Mouse (Mus musculus): ENCODE results near the gene Nr5a2. TPM values are rescaled to one million over a fixed set of nuclear protein-coding genes. Genes with fewer than 3 reads are reported as not detected.

Gene Nr5a2
- polyA plus RNA-seq, 1 experiment from 2014 or later = 3.1 TPM

DNA sequence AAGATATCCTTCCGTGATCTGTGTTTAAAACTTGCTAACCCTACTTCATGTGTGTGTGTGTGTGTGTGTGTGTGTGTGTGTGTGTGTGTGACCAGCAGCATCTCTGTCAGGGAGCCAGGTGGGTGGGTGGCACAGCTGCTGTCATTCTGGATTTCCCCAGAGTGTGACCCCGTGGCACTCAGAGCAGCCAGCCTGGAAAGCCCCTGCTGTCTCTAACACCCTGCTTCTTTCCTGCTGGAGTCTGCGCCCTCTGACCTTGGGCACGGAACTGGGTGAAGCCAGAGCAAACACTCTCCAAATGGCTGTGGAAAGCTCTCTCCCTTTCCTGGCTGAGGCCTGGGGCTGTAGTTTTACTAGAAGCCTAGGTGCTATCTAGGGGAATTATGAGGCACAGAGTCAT lies 100.8 kb downstream of the Nr5a2 start:
- no peaks in the 10 kb centered on the region for H3K9me3 ChIP-seq (ENCODE audit: low read length)
- no peaks in the 10 kb centered on the region for H3K36me3 ChIP-seq (replicated peaks; ENCODE audit: insufficient read depth, low read length)
- no peak overlapping the region for H3K4me2 ChIP-seq (ENCODE audit: low read depth, low read length)
- ATAC-seq = peak; percentile 85
- peaks cover 10% of the 10 kb centered on the region; the same call in 1 of the 2 replicates for H3K4me1 ChIP-seq (ENCODE audit: insufficient read depth)
- no peak overlapping the region for H3K4me3 ChIP-seq (ENCODE audit: low read depth, low read length)
- peak; percentile 48 for DNase-seq
- 51% methylated on average over 4 of the region's 4 CpGs for WGBS (ENCODE audit: insufficient replicate concordance)
- H3K27me3 ChIP-seq (ENCODE audit: insufficient read depth, low read length) = no peaks in the 10 kb centered on the region
- H3K27ac ChIP-seq (ENCODE audit: low read depth) = peak overlapping the region; percentile 66
- no peak for TF ChIP-seq CTCF (IDR thresholded peaks at IDR 0.05; ENCODE audit: low read depth)
- no peak for TF ChIP-seq EP300 (IDR thresholded peaks at IDR 0.05; ENCODE audit: low read depth)
- no peak overlapping the region for H3K9ac ChIP-seq (replicated peaks)

DNA sequence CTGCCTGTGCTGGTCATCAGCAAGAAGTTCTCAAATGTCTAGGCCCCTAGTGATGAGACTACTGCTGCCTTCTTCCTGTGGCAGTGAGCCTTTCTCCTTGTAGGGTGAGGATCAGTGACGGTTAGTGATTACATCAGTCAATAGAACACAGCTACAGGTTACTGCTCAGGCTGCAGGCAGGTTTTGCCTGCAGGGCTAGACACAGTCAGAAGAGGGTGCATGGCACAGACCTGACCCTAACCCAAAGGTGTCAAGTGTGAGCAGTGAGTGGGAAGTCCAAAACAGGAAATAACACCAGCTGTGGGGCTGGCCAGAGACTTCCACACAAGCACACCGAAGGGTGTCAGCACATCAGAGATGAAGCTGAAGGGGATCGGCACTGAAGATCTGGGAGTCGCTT lies 101.5 kb downstream of the Nr5a2 start:
- no peak for ATAC-seq
- Histone ChIP-seq H3K4me1 (ENCODE audit: insufficient read depth) (peaks cover 10% of the 10 kb centered on the region; the same call in 1 of the 2 replicates), H3K27me3 (ENCODE audit: insufficient read depth, low read length) (no peaks in the 10 kb centered on the region), H3K4me2 (ENCODE audit: low read depth, low read length) (no peak overlapping the region), H3K9ac (replicated peaks) (no peak overlapping the region), H3K27ac (ENCODE audit: low read depth) (0 out of 2 replicates have a peak overlapping the region, but pooled peaks have one; percentile 2), H3K9me3 (ENCODE audit: low read length) (no peaks in the 10 kb centered on the region), H3K36me3 (replicated peaks; ENCODE audit: insufficient read depth, low read length) (no peaks in the 10 kb centered on the region), H3K4me3 (ENCODE audit: low read depth, low read length) (no peak overlapping the region)
- no peak for DNase-seq
- 48% methylated on average over 4 of the region's 4 CpGs for WGBS (ENCODE audit: insufficient replicate concordance)
- TF ChIP-seq CTCF (IDR thresholded peaks at IDR 0.05; ENCODE audit: low read depth) = no peak
- TF ChIP-seq EP300 (IDR thresholded peaks at IDR 0.05; ENCODE audit: low read depth) = no peak

DNA sequence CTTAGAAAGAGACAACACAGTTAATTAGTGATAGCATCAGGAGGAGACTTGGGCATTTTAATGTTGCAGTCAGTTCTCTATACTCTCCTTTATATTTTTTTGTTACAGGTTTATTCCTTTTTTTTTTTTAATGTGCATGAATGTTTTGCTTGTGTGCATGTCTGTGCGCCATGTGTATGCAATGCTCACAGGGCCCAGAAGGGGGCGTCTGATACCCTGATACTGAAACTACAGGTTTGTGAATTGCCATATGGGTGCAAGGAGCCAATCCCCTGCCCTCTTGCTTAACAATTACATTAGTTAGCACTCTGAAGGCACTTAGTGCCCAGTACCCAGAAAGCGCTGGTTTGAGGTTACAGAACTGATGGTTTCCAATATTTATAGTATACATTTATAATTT lies 104.1 kb downstream of the Nr5a2 start:
- WGBS (ENCODE audit: insufficient replicate concordance) = 74% methylated on average over 3 of the region's 3 CpGs
- H3K4me2 ChIP-seq (ENCODE audit: low read depth, low read length) = no peak overlapping the region
- no peaks in the 10 kb centered on the region for H3K36me3 ChIP-seq (replicated peaks; ENCODE audit: insufficient read depth, low read length)
- ATAC-seq (no peak), DNase-seq (no peak)
- H3K9me3 ChIP-seq (ENCODE audit: low read length) = no peaks in the 10 kb centered on the region
- no peak for TF ChIP-seq EP300 (IDR thresholded peaks at IDR 0.05; ENCODE audit: low read depth)
- TF ChIP-seq CTCF (IDR thresholded peaks at IDR 0.05; ENCODE audit: low read depth) = peak; percentile 37
- no peak overlapping the region for H3K4me3 ChIP-seq (ENCODE audit: low read depth, low read length)
- no peak overlapping the region for H3K27ac ChIP-seq (ENCODE audit: low read depth)
- no peak overlapping the region for H3K9ac ChIP-seq (replicated peaks)
- H3K4me1 ChIP-seq (ENCODE audit: insufficient read depth) = peaks cover 10% of the 10 kb centered on the region; the same call in 1 of the 2 replicates
- H3K27me3 ChIP-seq (ENCODE audit: insufficient read depth, low read length) = no peaks in the 10 kb centered on the region

DNA sequence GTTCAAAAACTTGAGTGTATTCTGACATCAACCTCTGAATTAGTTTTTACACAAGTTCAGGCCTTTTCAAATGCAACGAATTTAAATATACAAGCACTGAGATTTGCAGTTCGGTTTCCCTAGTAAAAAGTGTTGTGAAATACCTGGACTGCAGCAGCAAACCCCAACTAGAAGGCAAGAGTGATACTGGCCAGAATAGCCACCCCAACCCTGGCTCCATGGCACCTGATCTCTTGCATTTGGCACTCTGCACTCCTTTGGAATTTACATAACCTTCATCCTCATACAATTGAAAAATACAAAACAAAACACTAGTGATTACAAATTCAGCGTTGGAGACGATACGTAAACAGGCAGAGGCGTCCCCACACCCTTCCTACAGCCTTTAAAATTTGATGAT lies 111.5 kb downstream of the Nr5a2 start:
- no peak for ATAC-seq
- no peak for TF ChIP-seq EP300 (IDR thresholded peaks at IDR 0.05; ENCODE audit: low read depth)
- TF ChIP-seq CTCF (IDR thresholded peaks at IDR 0.05; ENCODE audit: low read depth) = no peak

DNA sequence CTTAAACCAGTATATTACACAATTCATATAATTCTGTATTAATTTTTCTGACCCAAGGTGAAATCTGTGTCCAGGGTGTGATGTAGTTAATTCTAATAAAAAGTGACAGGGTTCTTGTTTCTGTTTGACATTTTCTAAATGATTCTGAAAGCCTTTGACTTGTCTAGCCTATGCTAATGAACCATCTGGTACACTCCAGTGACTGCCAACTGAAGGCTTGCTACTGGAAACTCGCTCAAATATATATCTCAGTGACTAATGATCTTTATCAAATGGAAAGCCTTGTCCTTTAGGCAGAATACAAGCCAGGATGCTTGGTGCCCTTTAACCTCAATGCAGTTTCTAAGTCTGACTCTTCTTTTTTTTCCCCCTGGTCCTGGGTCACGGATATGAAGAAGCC lies 114.2 kb downstream of the Nr5a2 start:
- no peaks in the 10 kb centered on the region for H3K4me1 ChIP-seq (ENCODE audit: insufficient read depth)
- no peak overlapping the region for H3K4me3 ChIP-seq (ENCODE audit: low read depth, low read length)
- no peak for DNase-seq
- H3K4me2 ChIP-seq (ENCODE audit: low read depth, low read length) = no peak overlapping the region
- TF ChIP-seq EP300 (IDR thresholded peaks at IDR 0.05; ENCODE audit: low read depth) (no peak), CTCF (IDR thresholded peaks at IDR 0.05; ENCODE audit: low read depth) (no peak)
- H3K27me3 ChIP-seq (ENCODE audit: insufficient read depth, low read length) = no peaks in the 10 kb centered on the region
- no peak overlapping the region for H3K9ac ChIP-seq (replicated peaks)
- no peak overlapping the region for H3K27ac ChIP-seq (ENCODE audit: low read depth)
- WGBS (ENCODE audit: insufficient replicate concordance) = 76% methylated on average over 2 of the region's 2 CpGs
- H3K9me3 ChIP-seq (ENCODE audit: low read length) = no peaks in the 10 kb centered on the region
- no peaks in the 10 kb centered on the region for H3K36me3 ChIP-seq (replicated peaks; ENCODE audit: insufficient read depth, low read length)
- ATAC-seq = no peak

More for the DNA sequence above, 111.5 kb downstream of the Nr5a2 start:
- Histone ChIP-seq H3K9me3 (ENCODE audit: low read length) (no peaks in the 10 kb centered on the region), H3K36me3 (replicated peaks; ENCODE audit: insufficient read depth, low read length) (no peaks in the 10 kb centered on the region), H3K27me3 (ENCODE audit: insufficient read depth, low read length) (no peaks in the 10 kb centered on the region), H3K4me1 (ENCODE audit: insufficient read depth) (no peaks in the 10 kb centered on the region), H3K4me2 (ENCODE audit: low read depth, low read length) (no peak overlapping the region), H3K4me3 (ENCODE audit: low read depth, low read length) (no peak overlapping the region), H3K27ac (ENCODE audit: low read depth) (no peak overlapping the region), H3K9ac (replicated peaks) (no peak overlapping the region)
- no peak for DNase-seq
- WGBS (ENCODE audit: insufficient replicate concordance) = 75% methylated on average over 6 of the region's 6 CpGs

DNA sequence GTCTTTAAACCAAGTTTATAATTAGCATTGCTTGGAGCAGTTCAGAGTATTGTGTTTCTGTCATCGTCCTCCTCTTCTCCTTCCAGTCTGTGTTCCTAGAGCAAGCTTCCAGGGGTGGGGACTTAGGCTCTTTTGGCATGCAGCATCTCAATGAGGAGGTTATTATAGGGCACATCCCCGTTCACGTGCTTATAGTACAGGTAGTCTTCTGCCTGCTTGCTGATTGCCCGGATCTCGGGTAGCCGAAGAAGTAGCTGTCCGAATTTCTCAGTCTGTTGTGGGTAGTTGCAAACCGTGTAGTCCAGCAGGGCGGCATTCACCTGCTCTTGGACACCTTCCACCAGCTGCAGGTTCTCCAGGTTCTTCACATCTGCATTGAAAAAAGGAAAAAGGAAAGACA lies 114.9 kb downstream of the Nr5a2 start:
- Histone ChIP-seq H3K9ac (replicated peaks) (no peak overlapping the region), H3K4me1 (ENCODE audit: insufficient read depth) (no peaks in the 10 kb centered on the region), H3K27ac (ENCODE audit: low read depth) (no peak overlapping the region), H3K36me3 (replicated peaks; ENCODE audit: insufficient read depth, low read length) (no peaks in the 10 kb centered on the region), H3K9me3 (ENCODE audit: low read length) (no peaks in the 10 kb centered on the region), H3K27me3 (ENCODE audit: insufficient read depth, low read length) (no peaks in the 10 kb centered on the region), H3K4me3 (ENCODE audit: low read depth, low read length) (no peak overlapping the region), H3K4me2 (ENCODE audit: low read depth, low read length) (no peak overlapping the region)
- no peak for DNase-seq
- TF ChIP-seq CTCF (IDR thresholded peaks at IDR 0.05; ENCODE audit: low read depth) (no peak), EP300 (IDR thresholded peaks at IDR 0.05; ENCODE audit: low read depth) (no peak)
- ATAC-seq = no peak
- WGBS (ENCODE audit: insufficient replicate concordance) = 80% methylated on average over 9 of the region's 9 CpGs

DNA sequence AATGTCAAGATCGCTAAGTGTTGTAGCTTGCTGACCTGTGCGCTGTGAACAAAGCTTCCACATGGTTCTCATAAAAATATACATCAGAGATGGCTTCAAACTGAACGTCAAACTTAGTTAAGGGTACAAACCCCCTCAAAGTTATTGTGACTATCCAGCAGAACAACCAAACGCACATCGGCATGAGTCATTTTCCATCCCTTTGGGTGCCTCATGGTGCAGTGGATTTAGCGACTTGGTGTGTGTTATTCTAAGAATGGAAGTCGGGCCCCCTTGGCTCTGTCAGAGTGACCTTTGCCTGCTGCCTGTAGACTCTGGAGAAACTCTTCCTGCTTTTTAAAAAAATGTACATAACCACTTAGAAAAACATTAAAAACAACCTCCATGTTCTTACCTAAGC lies 119.7 kb downstream of the Nr5a2 start:
- no peak for TF ChIP-seq CTCF (IDR thresholded peaks at IDR 0.05; ENCODE audit: low read depth)
- no peak for TF ChIP-seq EP300 (IDR thresholded peaks at IDR 0.05; ENCODE audit: low read depth)
- 76% methylated on average over 7 of the region's 7 CpGs for WGBS (ENCODE audit: insufficient replicate concordance)
- Histone ChIP-seq H3K4me3 (ENCODE audit: low read depth, low read length) (no peak overlapping the region), H3K4me2 (ENCODE audit: low read depth, low read length) (no peak overlapping the region), H3K9ac (replicated peaks) (no peak overlapping the region), H3K27me3 (ENCODE audit: insufficient read depth, low read length) (no peaks in the 10 kb centered on the region), H3K36me3 (replicated peaks; ENCODE audit: insufficient read depth, low read length) (no peaks in the 10 kb centered on the region), H3K27ac (ENCODE audit: low read depth) (no peak overlapping the region), H3K9me3 (ENCODE audit: low read length) (no peaks in the 10 kb centered on the region), H3K4me1 (ENCODE audit: insufficient read depth) (0 out of 2 replicates have a peak, but pooled peaks cover 3% of the 10 kb centered on the region)
- DNase-seq = no peak
- ATAC-seq = no peak

Data from liver, postnatal 0 days (tissue).